Mouse (Mus musculus): ENCODE measurements around the gene Lamb2. TPM values are rescaled to one million over a fixed set of nuclear protein-coding genes. Genes with fewer than 3 reads are reported as not detected.
A peak's percentile ranks its signal among the peaks of the same experiment; 100 is the strongest.

Gene Lamb2
- polyA plus RNA-seq, 2 experiments = 4.3 to 8.3 TPM

GRCm38 (mm10) chr9:108441236-108441919 lies 38.2 kb upstream of the Lamb2 start:
- Histone ChIP-seq H3K27me3 (ENCODE audit: control insufficient read depth, insufficient read depth, low read length) (no peaks in the 10 kb centered on the region), H3K27ac (no peak overlapping the region), H3K36me3 (replicated peaks; ENCODE audit: control insufficient read depth, insufficient read depth, low read depth) (no peaks in the 10 kb centered on the region), H3K9me3 (ENCODE audit: control insufficient read depth, low read length) (no peaks in the 10 kb centered on the region), H3K4me3 (ENCODE audit: insufficient read depth in 1 of 2, low read depth in 2 of 2, low read length in 2 of 2) (no peak overlapping the region), H3K4me2 (ENCODE audit: low read depth) (no peak overlapping the region), H3K9ac (replicated peaks) (no peak overlapping the region), H3K4me1 (replicated peaks; ENCODE audit: control insufficient read depth in 2 of 2, insufficient read depth in 2 of 2, low read length in 1 of 2) (0 out of 4 replicates have a peak, but pooled peaks cover 0 to 4% of the 10 kb centered on the region in 2 experiments)
- 76% methylated on average over 11 of the region's 11 CpGs for WGBS (ENCODE audit: insufficient replicate concordance)
- DNase-seq (ENCODE audit: low read depth in 3 of 3, low spot score in 3 of 3) (no peak), ATAC-seq (ENCODE audit: insufficient read depth) (no peak)
- no peak for TF ChIP-seq EP300 (IDR thresholded peaks at IDR 0.05; ENCODE audit: low read depth)
- no peak for TF ChIP-seq CTCF (IDR thresholded peaks at IDR 0.05; ENCODE audit: low read depth)

GRCm38 (mm10) chr9:108445125-108445524 lies 34.4 kb upstream of the Lamb2 start:
- no peak for ATAC-seq (ENCODE audit: insufficient read depth)
- H3K4me3 ChIP-seq (ENCODE audit: insufficient read depth in 1 of 2, low read depth in 2 of 2, low read length in 2 of 2) = no peak overlapping the region
- no peaks in the 10 kb centered on the region for H3K36me3 ChIP-seq (replicated peaks; ENCODE audit: control insufficient read depth, insufficient read depth, low read depth)
- no peak for DNase-seq (ENCODE audit: low read depth in 3 of 3, low spot score in 3 of 3)
- no peak overlapping the region for H3K4me2 ChIP-seq (ENCODE audit: low read depth)
- TF ChIP-seq CTCF (IDR thresholded peaks at IDR 0.05; ENCODE audit: low read depth) = no peak
- no peak for TF ChIP-seq EP300 (IDR thresholded peaks at IDR 0.05; ENCODE audit: low read depth)
- H3K9me3 ChIP-seq (ENCODE audit: control insufficient read depth, low read length) = no peaks in the 10 kb centered on the region
- H3K27me3 ChIP-seq (ENCODE audit: control insufficient read depth, insufficient read depth, low read length) = no peaks in the 10 kb centered on the region
- H3K27ac ChIP-seq = no peak overlapping the region
- 30% methylated on average over 9 of the region's 9 CpGs for WGBS (ENCODE audit: insufficient replicate concordance)
- peaks cover 4 to 7% of the 10 kb centered on the region in 2 experiments for H3K4me1 ChIP-seq (replicated peaks; ENCODE audit: control insufficient read depth in 2 of 2, insufficient read depth in 2 of 2, low read length in 1 of 2)
- H3K9ac ChIP-seq (replicated peaks) = no peak overlapping the region

GRCm38 (mm10) chr9:108449860-108450259 lies 29.7 kb upstream of the Lamb2 start:
- DNase-seq (ENCODE audit: low read depth in 3 of 3, low spot score in 3 of 3) = no peak
- H3K27me3 ChIP-seq (ENCODE audit: control insufficient read depth, insufficient read depth, low read length) = no peaks in the 10 kb centered on the region
- H3K9me3 ChIP-seq (ENCODE audit: control insufficient read depth, low read length) = no peaks in the 10 kb centered on the region
- H3K36me3 ChIP-seq (replicated peaks; ENCODE audit: control insufficient read depth, insufficient read depth, low read depth) = no peaks in the 10 kb centered on the region
- peaks cover 27 to 30% of the 10 kb centered on the region in 2 experiments for H3K4me1 ChIP-seq (replicated peaks; ENCODE audit: control insufficient read depth in 2 of 2, insufficient read depth in 2 of 2, low read length in 1 of 2)
- ATAC-seq (ENCODE audit: insufficient read depth) = no peak
- H3K27ac ChIP-seq = no peak overlapping the region
- H3K4me3 ChIP-seq (ENCODE audit: insufficient read depth in 1 of 2, low read depth in 2 of 2, low read length in 2 of 2) = no peak overlapping the region
- no peak overlapping the region for H3K9ac ChIP-seq (replicated peaks)
- peak overlapping the region; percentile 98 for H3K4me2 ChIP-seq (ENCODE audit: low read depth)
- TF ChIP-seq EP300 (IDR thresholded peaks at IDR 0.05; ENCODE audit: low read depth) = no peak
- WGBS (ENCODE audit: insufficient replicate concordance) = 83% methylated on average over 4 of the region's 4 CpGs

GRCm38 (mm10) chr9:108450292-108451169 lies 29.0 kb upstream of the Lamb2 start:
- Histone ChIP-seq H3K27me3 (ENCODE audit: control insufficient read depth, insufficient read depth, low read length) (no peaks in the 10 kb centered on the region), H3K9me3 (ENCODE audit: control insufficient read depth, low read length) (no peaks in the 10 kb centered on the region), H3K4me2 (ENCODE audit: low read depth) (peak overlapping the region; percentile 98), H3K4me1 (replicated peaks; ENCODE audit: control insufficient read depth in 2 of 2, insufficient read depth in 2 of 2, low read length in 1 of 2) (peaks cover 27 to 30% of the 10 kb centered on the region in 2 experiments), H3K4me3 (ENCODE audit: insufficient read depth in 1 of 2, low read depth in 2 of 2, low read length in 2 of 2) (peak overlapping the region; percentile 36 to 71), H3K27ac (peak overlapping the region; percentile 8; the same call in 1 of the 2 replicates), H3K36me3 (replicated peaks; ENCODE audit: control insufficient read depth, insufficient read depth, low read depth) (no peaks in the 10 kb centered on the region), H3K9ac (replicated peaks) (peak overlapping the region; percentile 21; the same call in 1 of the 2 replicates)
- 0 out of 2 replicates have a peak, but pooled peaks have one; percentile 1 for ATAC-seq (ENCODE audit: insufficient read depth)
- DNase-seq (ENCODE audit: low read depth in 3 of 3, low spot score in 3 of 3) = no peak
- 54% methylated on average over 21 of the region's 21 CpGs for WGBS (ENCODE audit: insufficient replicate concordance)
- TF ChIP-seq EP300 (IDR thresholded peaks at IDR 0.05; ENCODE audit: low read depth) (no peak), CTCF (IDR thresholded peaks at IDR 0.05; ENCODE audit: low read depth) (no peak)

GRCm38 (mm10) chr9:108451170-108451493 lies 28.4 kb upstream of the Lamb2 start:
- Histone ChIP-seq H3K27me3 (ENCODE audit: control insufficient read depth, insufficient read depth, low read length) (no peaks in the 10 kb centered on the region), H3K4me2 (ENCODE audit: low read depth) (peak overlapping the region; percentile 98), H3K27ac (peak overlapping the region; percentile 12), H3K4me1 (replicated peaks; ENCODE audit: control insufficient read depth in 2 of 2, insufficient read depth in 2 of 2, low read length in 1 of 2) (peaks cover 27 to 35% of the 10 kb centered on the region in 2 experiments), H3K9me3 (ENCODE audit: control insufficient read depth, low read length) (no peaks in the 10 kb centered on the region), H3K36me3 (replicated peaks; ENCODE audit: control insufficient read depth, insufficient read depth, low read depth) (no peaks in the 10 kb centered on the region), H3K4me3 (ENCODE audit: insufficient read depth in 1 of 2, low read depth in 2 of 2, low read length in 2 of 2) (peak overlapping the region; percentile 36 to 71), H3K9ac (replicated peaks) (peak overlapping the region; percentile 21; the same call in 1 of the 2 replicates)
- 17% methylated on average over 6 of the region's 6 CpGs for WGBS (ENCODE audit: insufficient replicate concordance)
- peak; percentile 71 for ATAC-seq (ENCODE audit: insufficient read depth)
- DNase-seq (ENCODE audit: low read depth in 3 of 3, low spot score in 3 of 3) = peak in 2 of 3 experiments; percentile 35 to 47
- TF ChIP-seq EP300 (IDR thresholded peaks at IDR 0.05; ENCODE audit: low read depth) = peak; percentile 35; the same call in 1 of the 2 replicates
- 0 out of 2 replicates have a peak, but pooled peaks have one; percentile 7 for TF ChIP-seq CTCF (IDR thresholded peaks at IDR 0.05; ENCODE audit: low read depth)
